Mouse (Mus musculus): ENCODE data around the gene Sbno2.

Sbno2 gene

GRCm38 (mm10) chr10:80092690-80093089, 12.7 kb downstream of the Sbno2 start:
- in situ Hi-C loops (cut with MboI, MseI), result no loop called here

DNA sequence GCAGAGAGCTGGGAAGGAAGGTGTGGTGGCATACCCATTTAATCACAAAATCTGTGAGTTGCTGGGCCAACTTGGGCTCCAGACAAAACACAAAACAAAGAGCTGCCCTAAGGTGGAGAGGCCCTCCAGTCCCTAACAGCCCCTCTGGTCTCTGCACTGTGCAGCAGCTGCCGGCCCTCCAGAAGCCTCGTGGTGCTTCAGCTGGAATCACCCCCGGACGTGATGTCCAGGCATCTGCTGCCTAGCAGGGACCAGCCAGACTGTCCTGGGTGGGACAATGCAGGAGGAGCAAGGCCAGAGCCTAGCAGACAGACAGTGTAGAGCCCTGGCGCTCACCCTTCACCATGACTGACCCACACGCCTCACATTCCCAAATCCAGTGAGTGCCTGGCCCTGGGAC, 13.8 kb downstream of the Sbno2 start:
- in situ Hi-C loops (cut with MboI, MseI), result no loop called here

GRCm38 (mm10) chr10:80089146-80089545, 16.2 kb downstream of the Sbno2 start:
- in situ Hi-C loops (cut with MboI, MseI), result no loop called here

GRCm38 (mm10) chr10:80087483-80087882, 17.9 kb downstream of the Sbno2 start:
- in situ Hi-C loops (cut with MboI, MseI), result no loop called here

DNA sequence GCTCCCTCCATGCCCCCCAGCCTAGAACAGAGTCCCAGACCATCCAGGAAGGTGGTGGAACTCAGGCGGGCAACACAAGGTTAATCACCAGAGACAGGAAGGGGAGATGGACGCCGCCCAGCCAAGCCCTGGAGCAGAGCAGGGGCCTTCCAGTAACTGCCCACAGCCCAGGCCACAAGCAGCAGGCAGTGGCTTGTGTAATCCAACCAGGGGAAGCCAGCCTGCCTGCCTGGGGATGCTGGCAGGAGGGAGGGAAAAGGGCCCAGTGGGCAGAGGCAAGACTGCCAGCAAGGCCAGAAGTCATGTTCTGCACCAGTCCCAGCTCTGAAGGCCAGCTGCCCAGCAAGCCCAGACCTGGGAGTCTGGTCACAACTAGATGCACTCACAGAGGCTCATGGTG, 18.5 kb downstream of the Sbno2 start:
- in situ Hi-C loops (cut with MboI, MseI), result no loop called here

GRCm38 (mm10) chr10:80084817-80085487, 20.4 kb downstream of the Sbno2 start:
- in situ Hi-C loops (cut with MboI, MseI), result no loop called here

GRCm38 (mm10) chr10:80081075-80081474, 24.3 kb downstream of the Sbno2 start:
- in situ Hi-C loops (cut with MboI, MseI), result no loop called here

DNA sequence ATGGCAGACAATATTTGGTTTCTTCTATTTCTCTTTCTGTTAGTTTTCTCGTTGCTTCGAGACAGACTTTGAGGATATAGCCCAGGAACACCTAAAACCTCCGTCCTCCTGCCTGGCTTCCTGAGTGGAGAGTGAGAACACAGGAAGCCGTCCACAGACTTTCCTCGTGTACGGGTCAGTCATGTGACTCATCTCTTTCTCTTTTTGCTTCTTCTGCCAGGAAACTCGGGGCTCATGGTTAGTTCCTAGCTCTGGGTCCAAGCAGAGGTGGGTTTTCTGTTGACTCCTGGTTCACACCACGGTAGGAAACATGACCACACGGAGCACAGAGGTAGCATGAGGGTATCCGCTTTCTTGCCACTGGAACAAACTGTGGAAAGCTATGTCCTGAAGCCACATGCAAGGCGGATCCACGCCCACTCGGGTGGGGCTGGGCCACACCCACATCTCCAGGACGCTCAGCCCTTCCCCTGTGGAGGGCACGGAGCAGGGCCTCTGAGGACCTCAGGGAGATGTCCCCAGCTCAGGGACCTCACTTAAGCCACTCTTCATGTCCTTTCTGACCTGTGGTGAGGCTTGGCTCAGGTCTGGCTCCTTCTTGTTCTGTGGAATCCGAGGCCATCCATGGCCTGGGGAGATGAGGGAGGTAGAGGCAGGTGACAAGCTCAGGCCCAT, 24.8 kb downstream of the Sbno2 start:
- in situ Hi-C loops (cut with MboI, MseI), result no loop called here

GRCm38 (mm10) chr10:80078366-80078765, 27.0 kb downstream of the Sbno2 start:
- in situ Hi-C loops (cut with MboI, MseI), result no loop called here

- in situ Hi-C loops (cut with MboI, MseI), result no loop called here
These were observed 28.1 kb downstream of the Sbno2 start for GRCm38 (mm10) chr10:80077312-80077711.

GRCm38 (mm10) chr10:80076386-80076785, 29.0 kb downstream of the Sbno2 start:
- in situ Hi-C loops (cut with MboI, MseI), result no loop called here

DNA sequence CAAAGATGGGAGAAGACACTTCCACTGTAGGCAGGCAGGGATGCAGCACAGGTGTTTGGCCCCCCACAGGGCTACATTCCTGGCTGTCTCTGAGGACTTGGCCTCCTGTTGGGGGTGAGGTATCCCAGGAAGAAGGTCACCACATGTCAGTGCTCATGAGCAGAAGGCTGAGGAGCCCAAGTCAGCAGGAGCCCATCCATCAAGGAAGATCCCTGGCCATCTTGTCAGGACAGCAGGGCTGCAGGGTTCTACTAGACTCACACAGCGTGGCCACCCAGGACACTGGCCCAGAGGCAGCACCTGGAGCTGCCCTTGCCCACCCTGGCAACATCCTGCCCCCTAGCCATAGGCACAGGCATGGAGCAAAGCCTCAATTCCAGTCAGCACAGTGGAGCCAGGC, 29.4 kb downstream of the Sbno2 start:
- in situ Hi-C loops (cut with MboI, MseI), result no loop called here

DNA sequence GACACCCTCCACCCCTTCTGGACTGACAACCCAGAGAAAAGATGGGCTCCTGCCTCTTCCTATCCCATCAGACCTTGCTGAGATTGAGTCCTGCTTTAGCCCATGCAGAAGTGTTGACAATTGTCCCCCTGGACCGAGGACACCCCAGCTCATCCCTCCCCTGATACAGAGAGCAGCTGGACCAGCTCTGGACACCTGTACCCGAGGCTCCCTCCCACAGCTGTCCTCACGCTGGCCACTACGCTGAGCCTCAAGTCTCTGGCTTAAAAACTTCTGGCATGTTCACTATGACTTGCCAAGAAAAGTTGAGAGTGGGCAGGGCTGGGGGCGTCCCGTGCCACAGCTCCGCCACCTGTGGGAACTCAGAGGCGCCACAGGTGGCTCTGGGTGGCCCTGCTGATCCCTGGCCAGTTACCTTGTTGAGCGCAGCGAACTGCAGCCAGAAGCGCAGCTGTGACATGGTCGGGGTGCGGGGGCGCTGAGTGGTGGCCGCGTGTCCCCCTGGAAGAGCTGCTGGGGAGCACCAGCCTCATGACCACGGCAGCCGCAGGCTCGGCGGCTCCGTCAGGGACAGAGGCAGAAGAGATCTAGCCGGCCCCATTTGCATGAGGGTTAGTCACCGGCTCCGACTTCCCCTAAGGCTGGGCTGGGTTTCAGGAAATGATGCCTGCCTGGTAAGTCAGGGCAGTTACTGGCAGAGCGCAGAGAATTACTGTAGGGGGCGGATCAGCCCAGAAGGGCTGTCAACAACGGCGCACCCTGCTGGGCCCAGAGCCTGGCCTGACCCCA, 30.4 kb downstream of the Sbno2 start:
- in situ Hi-C loops (cut with MboI, MseI), result no loop called here

DNA sequence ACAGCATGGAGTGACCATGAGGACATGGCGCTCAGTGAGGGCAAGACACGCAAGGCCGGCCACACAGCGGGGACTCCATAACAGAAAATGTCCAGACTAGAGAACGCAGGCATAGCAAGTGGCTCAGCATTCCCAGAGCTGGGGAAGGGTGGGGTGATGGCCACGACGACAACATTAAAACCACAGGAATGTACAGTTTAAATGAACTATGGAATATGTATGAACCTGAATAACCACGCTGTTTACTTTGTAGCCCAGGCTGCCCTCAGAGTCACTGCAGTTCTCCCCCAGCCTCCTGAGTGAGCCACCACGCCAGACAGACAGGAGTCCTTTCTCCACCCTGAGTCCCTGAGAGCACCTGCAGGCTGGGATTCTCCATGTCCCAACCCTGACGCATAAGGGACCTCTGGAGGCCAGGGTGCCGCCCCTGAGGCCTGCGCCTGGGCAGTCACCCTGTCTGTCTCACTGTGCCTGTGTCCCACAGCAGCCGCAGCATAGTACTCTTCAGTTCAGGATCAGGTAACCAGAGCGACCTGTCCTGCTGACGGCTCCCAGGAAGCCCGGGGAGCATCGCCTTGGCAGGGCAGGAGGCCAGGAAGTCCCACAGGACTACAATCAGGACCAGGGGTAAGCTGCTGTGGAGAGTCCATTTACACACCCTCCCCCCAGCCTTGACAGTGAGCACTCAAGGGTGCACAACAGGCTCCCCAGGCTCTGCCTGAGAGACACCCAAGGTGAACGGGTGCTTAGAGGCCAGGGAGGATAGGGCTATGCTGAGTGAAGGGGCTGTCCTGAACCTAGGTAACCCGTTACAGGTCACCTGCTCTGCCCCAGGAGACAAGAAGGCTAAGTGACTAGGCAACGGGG, 32.5 kb downstream of the Sbno2 start:
- in situ Hi-C loops (cut with MboI, MseI), result no loop called here

GRCm38 (mm10) chr10:80071516-80071900, 33.9 kb downstream of the Sbno2 start:
- in situ Hi-C loops (cut with MboI, MseI), result no loop called here

- in situ Hi-C loops (cut with MboI, MseI), result no loop called here
These were observed 34.4 kb downstream of the Sbno2 start for GRCm38 (mm10) chr10:80070837-80071515.

- in situ Hi-C loops (cut with MboI, MseI), result no loop called here
These were observed 35.4 kb downstream of the Sbno2 start for GRCm38 (mm10) chr10:80069948-80070450.

DNA sequence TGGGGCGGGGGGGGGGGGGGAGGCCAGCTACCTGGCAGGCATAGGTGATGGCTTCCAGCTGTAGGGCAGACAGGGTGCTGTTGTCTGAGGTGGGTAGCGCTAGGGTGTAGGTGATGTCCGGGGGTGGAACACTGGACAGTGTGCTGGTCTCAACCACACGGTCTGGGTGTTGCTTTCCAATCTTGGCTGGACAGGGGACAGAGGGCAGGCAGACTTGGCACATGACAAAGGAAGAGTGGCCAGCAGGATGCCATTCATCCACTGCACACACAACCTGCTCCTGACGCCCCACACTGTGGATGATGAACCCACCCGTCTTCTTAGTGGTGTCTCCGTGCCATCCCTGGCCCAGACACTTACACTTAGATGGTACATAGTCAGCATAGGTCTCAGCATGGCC, 36.1 kb downstream of the Sbno2 start:
- in situ Hi-C loops (cut with MboI, MseI), result no loop called here

GRCm38 (mm10) chr10:80063877-80064650, 41.3 kb downstream of the Sbno2 start:
- in situ Hi-C loops (cut with MboI, MseI), result no loop called here

- in situ Hi-C loops (cut with MboI, MseI), result no loop called here
These were observed 42.3 kb downstream of the Sbno2 start for GRCm38 (mm10) chr10:80063104-80063503.
